Mouse (Mus musculus) heart, embryonic 15.5 days (tissue): Measurements from ENCODE around the gene Cyp17a1. TPM values are rescaled to one million over a fixed set of nuclear protein-coding genes. Genes with fewer than 3 reads are reported as not detected.

Source experiments
- ATAC-seq: fragments of 200-750 bp; cut with Nextera tagmentation; replicated peaks from 2 replicates; pipeline ENCODE4 v1.8.0; 2017; ENCODE audit warnings: low read depth, moderate TSS enrichment; ENCODE audit not compliant: insufficient number of reproducible peaks, insufficient read depth, low FRiP score
- H3K27ac ChIP-seq: fragments of 300-500 bp; sonication (generic); 2 replicates; pipeline ENCODE4 v1.5.1; 2015; ENCODE audit warnings: mild to moderate bottlenecking, inconsistent platforms
- H3K27me3 ChIP-seq: fragments of 300-500 bp; sonication (generic); 2 replicates; pipeline ENCODE4 v1.6.1; 2015; ENCODE audit warnings: inconsistent platforms
- H3K36me3 ChIP-seq: fragments of 300-500 bp; sonication (generic); 2 replicates; pipeline ENCODE4 v1.6.1; 2015; ENCODE audit warnings: mild to moderate bottlenecking, inconsistent platforms
- H3K4me1 ChIP-seq: fragments of 300-500 bp; sonication (generic); replicated peaks from 2 replicates; pipeline ENCODE4 v1.6.1; 2015; ENCODE audit warnings: inconsistent platforms
- H3K4me2 ChIP-seq: fragments of 300-500 bp; sonication (generic); 2 replicates; pipeline ENCODE4 v1.6.1; 2015; ENCODE audit warnings: inconsistent platforms, mild to moderate bottlenecking, moderate library complexity
- H3K4me3 ChIP-seq: fragments of 300-500 bp; sonication (generic); 2 replicates; pipeline ENCODE4 v1.5.1; 2015; ENCODE audit warnings: mild to moderate bottlenecking, inconsistent platforms
- H3K9ac ChIP-seq: fragments of 300-500 bp; sonication (generic); 2 replicates; pipeline ENCODE4 v1.6.1; 2015; ENCODE audit warnings: mild to moderate bottlenecking, inconsistent platforms
- H3K9me3 ChIP-seq: fragments of 300-500 bp; sonication (generic); replicated peaks from 2 replicates; pipeline ENCODE4 v1.6.1; 2016; ENCODE audit warnings: inconsistent platforms
- whole genome bisulfite sequencing: fragments of 180-500 bp; shearing (Covaris S2); methylation state at CpG from one replicate; pipeline ENCODE4 v1.1.7; 2015; ENCODE audit warnings: mixed read lengths; 5-methylcytosine and 5-hydroxymethylcytosine counted together
- polyA plus RNA-seq: library from polyadenylated mRNA; unstranded; fragments of >200 nt; fragmentation: Nextera tagmentation; extraction: Ambion mirVana; gene quantifications from 2 replicates; pipeline ENCODE4 v1.2.1, GENCODE M21; 2015

Gene Cyp17a1
- polyA plus RNA-seq, 1 experiment from 2014 or later: 0.89 TPM

- no peak overlapping the region for H3K9ac ChIP-seq
- H3K36me3 ChIP-seq: peaks cover 59% of the 10 kb centered on the region
- no peak overlapping the region for H3K4me3 ChIP-seq
- no peaks in the 10 kb centered on the region for H3K27me3 ChIP-seq
- H3K4me1 ChIP-seq: peaks cover 14% of the 10 kb centered on the region
- 93% methylated on average over 14 of the region's 14 CpGs for WGBS
- ATAC-seq: no peak
- H3K9me3 ChIP-seq: no peaks in the 10 kb centered on the region
- no peak overlapping the region for H3K27ac ChIP-seq
- H3K4me2 ChIP-seq: no peak overlapping the region
These were observed 19.2 kb downstream of the Cyp17a1 start for GRCm38 (mm10) chr19:46653616-46654235.

DNA sequence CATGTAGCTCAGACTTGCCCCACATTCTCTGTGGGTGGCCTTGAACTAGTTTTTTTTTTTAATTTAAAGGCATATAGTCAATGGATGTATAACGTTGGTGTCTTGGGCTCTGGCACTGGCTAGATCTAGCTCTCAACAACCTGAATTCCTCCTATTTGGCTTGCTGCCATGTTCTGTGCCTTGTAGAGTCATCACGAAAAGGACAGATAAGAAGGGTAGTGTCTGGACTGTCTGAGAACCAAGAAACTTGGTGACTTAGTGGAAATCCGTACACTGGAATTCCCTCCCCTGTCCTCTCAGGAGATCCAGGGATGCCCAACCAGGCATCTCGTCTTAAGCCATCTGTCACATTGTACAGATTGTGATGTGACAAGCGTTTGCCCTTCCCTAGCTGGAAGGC, 19.8 kb downstream of the Cyp17a1 start:
- no peak overlapping the region for H3K27ac ChIP-seq
- peaks cover 59% of the 10 kb centered on the region for H3K36me3 ChIP-seq
- no peak overlapping the region for H3K4me3 ChIP-seq
- WGBS: 44% methylated on average over 5 of the region's 5 CpGs
- H3K4me2 ChIP-seq: no peak overlapping the region
- ATAC-seq: no peak
- H3K27me3 ChIP-seq: no peaks in the 10 kb centered on the region
- H3K9me3 ChIP-seq: no peaks in the 10 kb centered on the region
- H3K9ac ChIP-seq: no peak overlapping the region
- H3K4me1 ChIP-seq: peaks cover 14% of the 10 kb centered on the region

- H3K4me2 ChIP-seq: no peak overlapping the region
- H3K9ac ChIP-seq: no peak overlapping the region
- no peak overlapping the region for H3K4me3 ChIP-seq
- peaks cover 47% of the 10 kb centered on the region for H3K4me1 ChIP-seq
- H3K27ac ChIP-seq: no peak overlapping the region
- H3K36me3 ChIP-seq: peaks cover 17% of the 10 kb centered on the region
- WGBS: 91% methylated on average over 14 of the region's 14 CpGs
- no peaks in the 10 kb centered on the region for H3K27me3 ChIP-seq
- ATAC-seq: no peak
- H3K9me3 ChIP-seq: no peaks in the 10 kb centered on the region
These were observed 24.4 kb downstream of the Cyp17a1 start for GRCm38 (mm10) chr19:46648565-46648964.

- peaks cover 47% of the 10 kb centered on the region for H3K4me1 ChIP-seq
- no peak overlapping the region for H3K27ac ChIP-seq
- H3K4me3 ChIP-seq: no peak overlapping the region
- H3K4me2 ChIP-seq: no peak overlapping the region
- no peak for ATAC-seq
- 75% methylated on average over 8 of the region's 8 CpGs for WGBS
- H3K9ac ChIP-seq: no peak overlapping the region
- H3K9me3 ChIP-seq: no peaks in the 10 kb centered on the region
- peaks cover 10% of the 10 kb centered on the region for H3K36me3 ChIP-seq
- H3K27me3 ChIP-seq: no peaks in the 10 kb centered on the region
These were observed 25.1 kb downstream of the Cyp17a1 start for GRCm38 (mm10) chr19:46647850-46648249.

DNA sequence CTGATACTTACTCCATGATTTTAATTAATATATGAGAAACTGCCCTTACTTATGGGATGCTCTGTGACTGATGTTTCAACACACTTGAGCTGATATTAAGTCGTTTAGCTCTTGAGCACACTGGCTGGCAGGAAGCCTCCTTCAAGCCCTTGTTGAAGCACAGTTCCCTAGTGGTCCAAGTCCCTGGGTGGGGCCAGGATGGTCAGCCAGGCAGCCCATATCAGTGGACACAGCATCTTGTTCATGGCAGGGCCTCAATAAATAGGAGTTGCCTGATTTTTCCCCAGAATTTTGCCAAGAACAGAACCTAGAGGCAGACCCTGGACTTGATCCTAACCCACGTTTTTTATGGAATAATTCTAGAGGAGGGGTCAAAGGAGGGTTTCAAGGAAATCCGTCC, 25.7 kb downstream of the Cyp17a1 start:
- peaks cover 6% of the 10 kb centered on the region for H3K36me3 ChIP-seq
- H3K9me3 ChIP-seq: no peaks in the 10 kb centered on the region
- H3K4me1 ChIP-seq: peaks cover 53% of the 10 kb centered on the region
- no peak overlapping the region for H3K9ac ChIP-seq
- no peak overlapping the region for H3K4me2 ChIP-seq
- no peak overlapping the region for H3K27ac ChIP-seq
- H3K4me3 ChIP-seq: no peak overlapping the region
- no peaks in the 10 kb centered on the region for H3K27me3 ChIP-seq
- WGBS: 52% methylated on average over 3 of the region's 3 CpGs
- ATAC-seq: no peak

DNA sequence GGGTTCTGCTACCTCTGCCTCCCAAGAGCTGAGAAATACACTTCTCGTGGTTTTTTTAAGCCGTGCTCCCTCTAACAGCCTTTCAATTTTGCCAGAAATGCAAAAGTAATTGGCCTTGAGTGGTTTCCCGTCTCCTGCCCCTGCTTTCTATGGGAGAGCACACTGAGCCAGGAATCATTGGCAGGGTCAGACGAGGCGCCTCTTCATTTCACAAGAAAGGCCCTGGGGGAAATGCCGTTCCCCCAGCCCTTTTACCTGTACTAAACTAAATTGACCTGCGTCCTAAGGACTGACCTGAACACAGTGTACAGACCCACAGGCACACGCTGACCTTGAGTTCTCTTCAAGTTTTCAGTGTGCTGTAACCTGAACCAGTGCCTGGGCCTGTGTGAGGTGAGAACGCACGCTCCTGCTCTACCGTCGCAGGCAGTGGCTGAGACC, 26.9 kb downstream of the Cyp17a1 start:
- H3K9me3 ChIP-seq: no peaks in the 10 kb centered on the region
- H3K4me2 ChIP-seq: no peak overlapping the region; the same call in 1 of the 2 replicates
- H3K9ac ChIP-seq: no peak overlapping the region
- WGBS: 74% methylated on average over 12 of the region's 12 CpGs
- no peaks in the 10 kb centered on the region for H3K27me3 ChIP-seq
- H3K27ac ChIP-seq: peak overlapping the region; percentile 95
- H3K4me3 ChIP-seq: no peak overlapping the region
- ATAC-seq: no peak
- H3K4me1 ChIP-seq: peaks cover 65% of the 10 kb centered on the region
- H3K36me3 ChIP-seq: no peaks in the 10 kb centered on the region; the same call in 1 of the 2 replicates

DNA sequence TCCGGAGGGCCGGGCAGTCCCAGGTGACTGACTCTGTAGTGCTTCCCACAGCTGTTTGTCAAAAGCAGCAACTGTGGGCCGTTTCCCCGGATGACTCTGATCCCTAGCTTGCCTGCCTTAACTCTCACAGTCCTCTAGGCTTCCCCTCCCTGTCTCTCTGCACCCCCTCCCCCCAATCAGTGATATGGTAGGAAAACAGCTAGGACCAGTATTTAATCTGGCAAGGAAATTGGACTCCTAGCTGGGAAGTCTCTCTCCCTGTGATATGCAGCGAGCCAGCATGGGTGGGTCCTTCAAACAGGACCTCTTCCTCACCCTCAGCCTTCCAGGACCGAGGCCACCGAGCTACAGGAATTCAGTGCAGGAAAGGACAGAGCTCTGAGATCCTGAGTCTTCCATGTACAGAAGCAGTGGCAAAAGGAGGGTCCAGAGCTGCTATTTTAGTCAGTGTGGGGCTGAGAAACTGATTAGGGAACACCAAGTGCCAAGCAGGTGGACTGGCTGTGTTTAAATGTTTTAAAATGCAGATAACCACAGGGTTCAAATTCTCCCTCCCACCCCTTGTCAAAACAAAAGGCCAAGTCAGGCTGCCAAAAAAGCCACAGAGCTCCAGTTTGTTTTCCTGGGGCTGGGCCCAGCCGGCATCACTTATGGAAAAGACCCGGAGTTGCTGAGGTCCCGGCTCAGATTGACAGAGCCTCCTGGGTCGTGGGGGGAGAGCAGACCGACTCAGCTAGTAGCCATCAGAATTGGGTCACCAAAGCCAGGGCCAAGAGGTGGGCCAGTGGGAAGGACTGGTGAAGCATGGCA, 28.0 kb downstream of the Cyp17a1 start:
- no peak overlapping the region; the same call in 1 of the 2 replicates for H3K4me3 ChIP-seq
- peak; percentile 65 for ATAC-seq
- no peaks in the 10 kb centered on the region for H3K27me3 ChIP-seq
- no peaks in the 10 kb centered on the region for H3K9me3 ChIP-seq
- H3K4me1 ChIP-seq: peaks cover 75% of the 10 kb centered on the region
- H3K36me3 ChIP-seq: peaks cover under 1% of the 10 kb centered on the region; the same call in 1 of the 2 replicates
- H3K9ac ChIP-seq: peak overlapping the region; percentile 39
- H3K4me2 ChIP-seq: peak overlapping the region; percentile 44
- 9% methylated on average over 12 of the region's 12 CpGs for WGBS
- peak overlapping the region; percentile 95 for H3K27ac ChIP-seq

DNA sequence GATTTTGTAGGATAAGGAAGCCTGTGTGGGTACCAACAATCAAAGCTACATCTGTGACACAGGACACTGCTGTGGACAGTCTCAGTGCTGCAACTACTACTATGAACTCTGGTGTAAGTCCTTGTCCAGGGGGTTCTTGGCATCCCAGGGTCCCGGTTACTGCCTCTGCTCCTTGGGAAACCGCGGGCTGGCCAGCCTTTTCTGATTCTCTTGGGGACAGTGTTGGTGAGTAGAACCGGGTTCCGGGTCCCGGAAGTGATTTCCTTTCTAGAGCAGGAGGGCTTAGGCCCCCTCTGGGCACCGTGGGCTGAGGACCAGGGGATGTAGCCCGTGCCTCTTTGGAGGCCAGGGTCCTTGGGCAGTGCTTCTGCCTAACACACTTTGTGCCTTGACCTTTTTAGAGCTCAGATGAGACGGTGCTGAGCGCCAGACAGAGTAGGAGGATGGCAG, 28.6 kb downstream of the Cyp17a1 start:
- Histone ChIP-seq H3K27me3 (no peaks in the 10 kb centered on the region), H3K9me3 (no peaks in the 10 kb centered on the region), H3K27ac (peak overlapping the region; percentile 95), H3K9ac (peak overlapping the region; percentile 39), H3K4me2 (peak overlapping the region; percentile 44), H3K4me3 (no peak overlapping the region; the same call in 1 of the 2 replicates), H3K36me3 (0 out of 2 replicates have a peak, but pooled peaks cover 3% of the 10 kb centered on the region), H3K4me1 (peaks cover 81% of the 10 kb centered on the region)
- 51% methylated on average over 10 of the region's 10 CpGs for WGBS
- ATAC-seq: no peak

DNA sequence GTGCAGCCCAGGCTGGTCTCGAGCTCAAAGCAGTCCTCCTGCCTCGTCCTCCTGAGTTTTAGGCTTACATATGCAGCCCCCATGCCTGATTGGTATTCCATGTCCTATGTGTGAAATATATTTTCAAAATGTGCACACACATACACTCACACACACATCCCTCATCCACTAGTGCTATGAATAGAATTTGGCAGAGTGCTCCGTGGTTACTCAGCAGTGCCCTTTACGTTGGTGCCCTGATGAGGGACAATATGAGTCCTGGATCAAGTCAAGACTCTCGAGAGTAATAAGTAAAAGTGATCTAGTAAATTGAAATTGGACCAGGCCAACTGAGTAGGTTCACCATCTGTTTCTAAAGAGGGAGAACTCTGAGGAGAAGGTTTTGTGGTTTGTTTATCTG, 29.7 kb downstream of the Cyp17a1 start:
- peaks cover 3% of the 10 kb centered on the region; the same call in 1 of the 2 replicates for H3K36me3 ChIP-seq
- no peak overlapping the region for H3K9ac ChIP-seq
- peak overlapping the region; percentile 95 for H3K27ac ChIP-seq
- H3K4me3 ChIP-seq: no peak overlapping the region
- H3K4me2 ChIP-seq: peak overlapping the region; percentile 23
- H3K9me3 ChIP-seq: no peaks in the 10 kb centered on the region
- no peak for ATAC-seq
- no peaks in the 10 kb centered on the region for H3K27me3 ChIP-seq
- WGBS: 43% methylated on average over 5 of the region's 5 CpGs
- H3K4me1 ChIP-seq: peaks cover 90% of the 10 kb centered on the region

GRCm38 (mm10) chr19:46642136-46642753, 30.7 kb downstream of the Cyp17a1 start:
- 44% methylated on average over 22 of the region's 22 CpGs for WGBS
- Histone ChIP-seq H3K36me3 (peaks cover 11% of the 10 kb centered on the region; the same call in 1 of the 2 replicates), H3K9ac (peak overlapping the region; percentile 46), H3K4me1 (peaks cover 95% of the 10 kb centered on the region), H3K9me3 (no peaks in the 10 kb centered on the region), H3K4me3 (no peak overlapping the region), H3K27me3 (no peaks in the 10 kb centered on the region), H3K4me2 (peak overlapping the region; percentile 38), H3K27ac (peak overlapping the region; percentile 95)
- no peak for ATAC-seq

GRCm38 (mm10) chr19:46641420-46642085, 31.4 kb downstream of the Cyp17a1 start:
- peak overlapping the region; percentile 38 for H3K4me2 ChIP-seq
- H3K9me3 ChIP-seq: no peaks in the 10 kb centered on the region
- peak overlapping the region; percentile 95 for H3K27ac ChIP-seq
- ATAC-seq: peak; percentile 28
- H3K27me3 ChIP-seq: no peaks in the 10 kb centered on the region
- peaks cover 12% of the 10 kb centered on the region; the same call in 1 of the 2 replicates for H3K36me3 ChIP-seq
- peaks cover 94% of the 10 kb centered on the region for H3K4me1 ChIP-seq
- peak overlapping the region; percentile 46 for H3K9ac ChIP-seq
- 30% methylated on average over 19 of the region's 19 CpGs for whole genome bisulfite sequencing
- H3K4me3 ChIP-seq: no peak overlapping the region
